Mouse (Mus musculus): Measurements from ENCODE around the gene 2010106E10Rik.
A peak's percentile ranks its signal among the peaks of the same experiment; 100 is the strongest.

The 2010106E10Rik gene

DNA sequence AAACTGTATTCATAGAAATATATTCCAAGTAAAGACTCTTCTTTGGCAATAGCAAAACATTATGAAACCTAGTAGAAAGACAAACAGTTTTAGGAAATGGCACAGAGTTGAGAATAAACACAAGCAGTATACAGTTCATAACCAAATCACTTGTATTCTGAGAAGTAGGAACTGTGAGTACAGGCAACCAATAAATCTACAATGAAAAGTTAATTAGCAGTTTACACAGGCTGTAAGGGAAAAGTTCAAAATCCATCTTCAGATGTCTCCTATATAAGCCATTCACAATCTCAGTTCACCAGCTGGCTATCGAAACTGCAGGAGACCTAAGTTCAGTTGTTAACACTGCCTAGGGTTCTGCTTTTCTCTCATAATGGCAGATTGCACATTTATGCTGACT lies at the start of gene 2010106E10Rik:
Gene 2010106E10Rik (plus strand): TSS at position 301 of the 400 bp plus-strand sequence.
- no peak for DNase-seq

GRCm38 (mm10) chrX:112505651-112506050 lies 10.6 kb downstream of the 2010106E10Rik start:
- DNase-seq, result no peak

- peak; percentile 35 for DNase-seq
These were observed 29.7 kb downstream of the 2010106E10Rik start for GRCm38 (mm10) chrX:112524755-112525154.

GRCm38 (mm10) chrX:112543115-112543514 lies 48.0 kb downstream of the 2010106E10Rik start:
- DNase-seq, result no peak

DNA sequence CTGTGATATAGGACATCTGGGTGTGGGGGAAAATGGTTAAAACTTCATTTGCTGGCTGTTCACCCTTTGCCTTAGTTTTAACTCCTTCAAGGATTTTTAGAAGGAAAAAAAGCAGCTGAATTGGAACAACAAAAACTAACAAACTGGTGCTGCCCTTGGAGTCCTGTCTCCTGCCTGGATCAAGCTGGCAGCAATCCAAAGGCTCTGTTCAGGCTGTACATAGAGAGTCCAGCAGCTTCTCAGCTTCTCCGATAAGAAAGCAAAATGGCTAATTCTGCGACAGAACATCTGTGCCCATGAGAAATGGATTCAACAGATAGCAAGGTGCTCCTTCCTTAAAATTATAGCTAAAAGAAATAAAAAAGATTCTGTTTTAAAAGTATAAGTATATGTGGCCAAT lies 72.6 kb downstream of the 2010106E10Rik start:
- DNase-seq, result no peak

DNA sequence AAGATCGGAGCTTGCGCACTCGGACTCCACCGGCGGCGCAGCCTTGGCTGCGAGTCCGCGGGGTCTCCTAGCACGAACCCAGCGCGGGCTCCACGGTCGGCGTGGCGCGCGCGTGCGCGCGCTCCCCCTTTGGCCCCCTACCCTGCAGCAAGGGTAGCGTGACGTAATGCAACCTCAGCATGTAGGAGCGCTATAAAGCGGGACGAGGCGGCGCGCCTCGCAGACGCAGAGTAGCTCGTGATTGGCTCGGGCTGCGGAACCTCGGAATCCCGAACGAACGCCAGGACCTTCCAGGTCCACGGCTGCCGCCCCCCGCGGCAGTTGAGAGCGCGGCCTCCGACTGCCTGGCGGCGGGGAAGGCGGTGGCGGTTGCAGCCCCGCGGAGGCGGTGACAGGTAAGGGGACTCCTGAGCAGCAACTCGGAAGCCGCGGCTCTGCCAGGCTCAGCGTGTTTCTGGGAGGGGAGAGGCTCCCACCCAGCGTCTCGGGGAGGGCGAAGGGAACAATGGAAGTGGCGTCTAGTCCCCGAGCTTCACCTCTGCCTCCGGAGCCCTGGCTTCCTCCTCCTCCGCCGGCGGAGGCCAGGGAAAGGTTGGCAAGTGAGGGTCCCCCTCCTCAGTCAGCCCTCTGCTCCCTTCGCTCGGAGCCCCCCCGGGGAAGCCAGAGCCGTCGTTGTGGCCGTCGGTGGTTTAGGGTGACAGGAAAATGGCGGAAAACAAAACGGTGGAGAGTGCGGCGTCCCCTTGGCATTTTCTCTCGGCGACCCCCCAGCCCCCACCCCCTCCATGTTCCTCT lies 105.6 kb downstream of the 2010106E10Rik start, which contains the start of gene Zfp711:
Gene Zfp711 (plus strand): TSS at position 16 of the 795 bp plus-strand sequence.
- peak; percentile 47 for DNase-seq

DNA sequence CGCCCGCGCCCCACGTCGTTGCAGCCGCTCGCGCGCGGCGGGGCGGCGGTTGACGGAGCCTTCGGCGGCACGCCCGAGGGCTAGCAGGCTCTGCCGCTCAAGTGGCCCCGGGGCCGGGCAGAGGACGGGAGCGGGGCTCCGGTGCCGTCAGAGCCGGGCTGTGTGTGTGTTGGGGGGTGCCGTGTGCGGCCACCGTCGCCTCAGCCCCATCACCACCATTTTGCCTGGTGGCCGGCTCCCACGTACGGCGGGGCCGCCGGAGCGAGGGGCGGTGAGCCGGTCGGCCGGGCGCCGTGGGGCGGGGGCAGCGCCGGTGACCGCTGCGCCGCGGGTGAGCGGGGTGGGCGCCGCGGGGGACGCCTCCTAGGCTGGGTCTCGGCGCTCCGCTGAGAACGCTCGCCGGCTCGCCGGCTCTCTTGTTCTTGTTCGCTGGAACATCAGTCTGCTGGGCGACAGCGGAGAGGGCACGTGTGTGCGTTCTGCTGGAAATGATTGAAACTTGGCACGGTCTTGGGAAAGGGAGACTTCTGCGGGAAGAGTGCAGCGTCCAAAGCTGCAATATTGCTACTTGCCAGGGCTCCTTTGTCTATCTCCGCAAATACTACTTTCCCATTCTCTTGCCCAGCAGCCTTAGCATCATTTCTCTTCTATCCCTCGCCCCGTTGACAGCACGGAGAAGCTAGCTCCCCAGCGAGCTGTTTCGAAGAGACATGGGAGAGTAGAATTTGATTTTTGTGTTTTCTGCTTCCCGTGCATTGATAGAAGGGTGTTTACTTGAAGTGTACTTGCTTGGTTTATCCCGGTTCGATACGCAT lies 106.4 kb downstream of the 2010106E10Rik start:
- peak; percentile 9 for DNase-seq
